Mouse (Mus musculus): ENCODE measurements around the gene Tprkb. TPM values are rescaled to one million over a fixed set of nuclear protein-coding genes. Genes with fewer than 3 reads are reported as not detected.
"Not testable (repeated sequence)": the region's sequence is repeated elsewhere in the genome, so short reads cannot be mapped to it uniquely, and the experiment has no call there.

Tprkb gene
- polyA plus RNA-seq, 1 experiment from 2014 or later, result 30.1 TPM

- not testable (repeated sequence) for H3K36me3 ChIP-seq (ENCODE audit: control insufficient read depth, insufficient read depth, low read length); H3K4me1 ChIP-seq (ENCODE audit: control insufficient read depth, insufficient read depth, low read length); H3K27ac ChIP-seq (ENCODE audit: low read length); H3K9ac ChIP-seq (replicated peaks; ENCODE audit: low read depth, low read length); H3K27me3 ChIP-seq (ENCODE audit: control insufficient read depth, insufficient read depth, low read length); ATAC-seq (ENCODE audit: insufficient number of reproducible peaks, insufficient read depth, low FRiP score, low read depth); H3K4me3 ChIP-seq (ENCODE audit: low read depth, low read length); H3K9me3 ChIP-seq (ENCODE audit: control insufficient read depth, low read depth, low read length); H3K4me2 ChIP-seq (replicated peaks; ENCODE audit: low read depth, low read length)
- WGBS, result 68% methylated on average over 2 of the region's 2 CpGs
Observed at GRCm38 (mm10) chr6:85906911-85907351, 4.7 kb upstream of the Tprkb start.

DNA sequence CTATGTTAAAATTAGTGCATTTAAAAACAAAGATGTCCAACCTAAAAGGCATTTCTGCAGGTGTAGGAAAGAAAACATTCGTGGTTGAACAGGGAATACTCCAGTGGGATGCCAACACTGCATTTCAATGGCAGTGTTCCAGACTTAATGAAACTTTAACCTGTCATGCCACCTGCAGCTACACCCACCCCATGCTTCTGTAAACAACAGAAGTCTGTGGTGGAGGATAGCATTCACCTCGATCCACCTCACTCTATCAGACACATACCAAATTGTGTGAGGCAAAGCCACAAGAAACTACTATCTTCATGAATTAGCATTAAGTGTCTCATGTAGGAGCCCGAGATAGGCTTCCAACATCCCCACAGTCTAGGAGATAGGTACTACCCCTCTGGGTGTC, 3.3 kb upstream of the Tprkb start:
- no peak overlapping the region for H3K27ac ChIP-seq (ENCODE audit: low read length)
- no peaks in the 10 kb centered on the region for H3K4me1 ChIP-seq (ENCODE audit: control insufficient read depth, insufficient read depth, low read length)
- WGBS, result 63% methylated on average over 3 of the region's 3 CpGs
- no peaks in the 10 kb centered on the region for H3K27me3 ChIP-seq (ENCODE audit: control insufficient read depth, insufficient read depth, low read length)
- H3K9ac ChIP-seq (replicated peaks; ENCODE audit: low read depth, low read length), result no peak overlapping the region
- no peak for ATAC-seq (ENCODE audit: insufficient number of reproducible peaks, insufficient read depth, low FRiP score, low read depth)
- H3K4me2 ChIP-seq (replicated peaks; ENCODE audit: low read depth, low read length), result no peak overlapping the region
- H3K9me3 ChIP-seq (ENCODE audit: control insufficient read depth, low read depth, low read length), result no peaks in the 10 kb centered on the region
- no peaks in the 10 kb centered on the region for H3K36me3 ChIP-seq (ENCODE audit: control insufficient read depth, insufficient read depth, low read length)
- H3K4me3 ChIP-seq (ENCODE audit: low read depth, low read length), result no peak overlapping the region

GRCm38 (mm10) chr6:85909704-85910103, 2.0 kb upstream of the Tprkb start:
- H3K9ac ChIP-seq (replicated peaks; ENCODE audit: low read depth, low read length), result no peak overlapping the region
- 88% methylated on average over 1 of the region's 1 CpGs for WGBS
- ATAC-seq (ENCODE audit: insufficient number of reproducible peaks, insufficient read depth, low FRiP score, low read depth), result no peak

DNA sequence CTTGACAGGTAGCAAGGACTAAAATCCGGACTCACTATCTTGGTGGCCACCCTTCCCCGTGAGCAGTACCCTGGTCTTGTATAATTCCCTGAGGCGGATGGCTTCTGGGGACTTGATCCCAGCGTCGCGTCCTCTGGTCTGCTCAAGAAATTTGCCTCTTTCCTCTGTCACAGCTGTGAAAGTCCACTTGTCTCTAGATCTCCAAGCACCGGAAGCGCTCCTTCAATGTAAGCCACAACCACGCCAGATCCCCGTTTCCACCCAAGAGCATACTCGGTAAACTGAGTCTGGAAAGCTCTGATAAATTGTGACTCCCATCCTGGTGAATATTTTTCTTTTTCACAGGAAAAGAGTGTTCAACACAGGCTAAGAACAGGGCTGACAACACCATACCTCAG, 3.5 kb downstream of the Tprkb start:
- Histone ChIP-seq H3K9ac (replicated peaks; ENCODE audit: low read depth, low read length) (peak overlapping the region; percentile 64), H3K4me2 (replicated peaks; ENCODE audit: low read depth, low read length) (peak overlapping the region; percentile 70), H3K4me1 (ENCODE audit: control insufficient read depth, insufficient read depth, low read length) (peaks cover 10% of the 10 kb centered on the region; the same call in 1 of the 2 replicates), H3K36me3 (ENCODE audit: control insufficient read depth, insufficient read depth, low read length) (no peaks in the 10 kb centered on the region), H3K27me3 (ENCODE audit: control insufficient read depth, insufficient read depth, low read length) (no peaks in the 10 kb centered on the region), H3K9me3 (ENCODE audit: control insufficient read depth, low read depth, low read length) (no peaks in the 10 kb centered on the region), H3K27ac (ENCODE audit: low read length) (peak overlapping the region; percentile 83; the same call in 1 of the 2 replicates), H3K4me3 (ENCODE audit: low read depth, low read length) (peak overlapping the region; percentile 64)
- WGBS, result 4% methylated on average over 11 of the region's 11 CpGs
- 0 out of 2 replicates have a peak, but pooled peaks have one; percentile 2 for ATAC-seq (ENCODE audit: insufficient number of reproducible peaks, insufficient read depth, low FRiP score, low read depth)

More at GRCm38 (mm10) chr6:85909704-85910103, 2.0 kb upstream of the Tprkb start:
- Histone ChIP-seq H3K9me3 (ENCODE audit: control insufficient read depth, low read depth, low read length) (no peaks in the 10 kb centered on the region), H3K4me2 (replicated peaks; ENCODE audit: low read depth, low read length) (no peak overlapping the region), H3K27ac (ENCODE audit: low read length) (no peak overlapping the region), H3K4me1 (ENCODE audit: control insufficient read depth, insufficient read depth, low read length) (peaks cover 2% of the 10 kb centered on the region; the same call in 1 of the 2 replicates), H3K36me3 (ENCODE audit: control insufficient read depth, insufficient read depth, low read length) (no peaks in the 10 kb centered on the region), H3K27me3 (ENCODE audit: control insufficient read depth, insufficient read depth, low read length) (no peaks in the 10 kb centered on the region), H3K4me3 (ENCODE audit: low read depth, low read length) (no peak overlapping the region)

- H3K27ac ChIP-seq (ENCODE audit: low read length), result peak within 1 kb of the TSS; percentile 83
- not testable (repeated sequence) for H3K9me3 ChIP-seq (ENCODE audit: control insufficient read depth, low read depth, low read length); H3K27me3 ChIP-seq (ENCODE audit: control insufficient read depth, insufficient read depth, low read length); H3K36me3 ChIP-seq (ENCODE audit: control insufficient read depth, insufficient read depth, low read length); H3K4me1 ChIP-seq (ENCODE audit: control insufficient read depth, insufficient read depth, low read length)
- WGBS, result under 1% methylated on average over 59 of the region's 61 CpGs
- peak within 1 kb of the TSS; percentile 64 for H3K4me3 ChIP-seq (ENCODE audit: low read depth, low read length)
- H3K4me2 ChIP-seq (replicated peaks; ENCODE audit: low read depth, low read length), result peak within 1 kb of the TSS; percentile 70
- peak within 1 kb of the TSS; percentile 64 for H3K9ac ChIP-seq (replicated peaks; ENCODE audit: low read depth, low read length)
- ATAC-seq (ENCODE audit: insufficient number of reproducible peaks, insufficient read depth, low FRiP score, low read depth), result peak; percentile 97
Observed at GRCm38 (mm10) chr6:85915539-85916513, 4.2 kb downstream of the Tprkb start, which contains the start of gene Nat8f1. Gene Nat8f1 (minus strand): TSS chr6:85915687.

GRCm38 (mm10) chr6:85916596-85916995, 4.9 kb downstream of the Tprkb start:
- peak overlapping the region; percentile 64 for H3K4me3 ChIP-seq (ENCODE audit: low read depth, low read length)
- H3K36me3 ChIP-seq (ENCODE audit: control insufficient read depth, insufficient read depth, low read length), result peaks cover 6% of the 10 kb centered on the region; the same call in 1 of the 2 replicates
- no peaks in the 10 kb centered on the region for H3K9me3 ChIP-seq (ENCODE audit: control insufficient read depth, low read depth, low read length)
- WGBS, result 79% methylated on average over 6 of the region's 6 CpGs
- peak overlapping the region; percentile 70 for H3K4me2 ChIP-seq (replicated peaks; ENCODE audit: low read depth, low read length)
- ATAC-seq (ENCODE audit: insufficient number of reproducible peaks, insufficient read depth, low FRiP score, low read depth), result no peak
- peaks cover 10% of the 10 kb centered on the region; the same call in 1 of the 2 replicates for H3K4me1 ChIP-seq (ENCODE audit: control insufficient read depth, insufficient read depth, low read length)
- no peaks in the 10 kb centered on the region for H3K27me3 ChIP-seq (ENCODE audit: control insufficient read depth, insufficient read depth, low read length)
- H3K27ac ChIP-seq (ENCODE audit: low read length), result no peak overlapping the region
- H3K9ac ChIP-seq (replicated peaks; ENCODE audit: low read depth, low read length), result peak overlapping the region; percentile 64

DNA sequence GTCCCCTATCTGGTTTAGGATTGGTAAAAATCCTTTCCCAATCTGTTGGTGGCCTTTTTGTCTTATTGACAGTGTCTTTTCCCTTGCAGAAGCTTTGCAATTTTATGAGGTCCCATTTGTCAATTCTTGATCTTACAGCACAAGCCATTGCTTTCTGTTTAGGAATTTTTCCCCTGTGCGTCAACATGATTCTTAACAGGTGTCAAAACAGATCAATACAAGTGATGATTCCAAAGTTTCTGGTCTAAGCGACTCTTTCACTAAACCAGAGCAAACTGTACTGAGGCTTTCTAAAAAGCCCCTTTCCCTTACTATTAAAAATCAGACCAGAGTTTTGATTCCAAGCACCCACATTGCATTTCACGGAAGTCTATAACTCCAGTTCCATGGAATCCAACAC, 6.7 kb downstream of the Tprkb start:
- ATAC-seq (ENCODE audit: insufficient number of reproducible peaks, insufficient read depth, low FRiP score, low read depth); H3K4me3 ChIP-seq (ENCODE audit: low read depth, low read length); H3K4me2 ChIP-seq (replicated peaks; ENCODE audit: low read depth, low read length); H3K4me1 ChIP-seq (ENCODE audit: control insufficient read depth, insufficient read depth, low read length); H3K27me3 ChIP-seq (ENCODE audit: control insufficient read depth, insufficient read depth, low read length); H3K9ac ChIP-seq (replicated peaks; ENCODE audit: low read depth, low read length); H3K27ac ChIP-seq (ENCODE audit: low read length); H3K9me3 ChIP-seq (ENCODE audit: control insufficient read depth, low read depth, low read length): not testable (repeated sequence)
- WGBS, result 93% methylated on average over 3 of the region's 3 CpGs
- peaks cover 10% of the 10 kb centered on the region for H3K36me3 ChIP-seq (ENCODE audit: control insufficient read depth, insufficient read depth, low read length)

GRCm38 (mm10) chr6:85919401-85919800, 7.7 kb downstream of the Tprkb start:
- 91% methylated on average over 4 of the region's 4 CpGs for WGBS
- Histone ChIP-seq H3K4me3 (ENCODE audit: low read depth, low read length) (no peak overlapping the region), H3K4me1 (ENCODE audit: control insufficient read depth, insufficient read depth, low read length) (peaks cover 10% of the 10 kb centered on the region; the same call in 1 of the 2 replicates), H3K4me2 (replicated peaks; ENCODE audit: low read depth, low read length) (no peak overlapping the region), H3K27me3 (ENCODE audit: control insufficient read depth, insufficient read depth, low read length) (no peaks in the 10 kb centered on the region), H3K9ac (replicated peaks; ENCODE audit: low read depth, low read length) (no peak overlapping the region), H3K9me3 (ENCODE audit: control insufficient read depth, low read depth, low read length) (no peaks in the 10 kb centered on the region), H3K36me3 (ENCODE audit: control insufficient read depth, insufficient read depth, low read length) (peaks cover 13% of the 10 kb centered on the region), H3K27ac (ENCODE audit: low read length) (no peak overlapping the region)
- no peak for ATAC-seq (ENCODE audit: insufficient number of reproducible peaks, insufficient read depth, low FRiP score, low read depth)

Data from stomach, embryonic 14.5 days (tissue).